Mouse (Mus musculus) bone marrow macrophage, adult 2 months (primary cell): ENCODE results near the gene Pbx3.

ENCODE experiments used
- CTCF ChIP-seq: IDR thresholded peaks from 2 replicates; pipeline ENCODE4 v1.5.1; 2012; ENCODE audit warnings: low read depth, mild to moderate bottlenecking, low read length, moderate library complexity
- POLR2A ChIP-seq: IDR thresholded peaks from 2 replicates; pipeline ENCODE4 v1.6.1; 2012; ENCODE audit warnings: mild to moderate bottlenecking, low read depth, low read length, borderline replicate concordance

- TF ChIP-seq POLR2A (no peak), CTCF (no peak)
These were observed 240.2 kb downstream of the Pbx3 start for GRCm38 (mm10) chr2:34132751-34133150.
